Mouse (Mus musculus) kidney, postnatal 0 days (tissue): Measurements from ENCODE around the gene Epha10. TPM values are rescaled to one million over a fixed set of nuclear protein-coding genes. Genes with fewer than 3 reads are reported as not detected.
A peak's percentile ranks its signal among the peaks of the same experiment; 100 is the strongest.

Experiments
- ATAC-seq: fragments of 200-750 bp; cut with Nextera tagmentation; replicated peaks from 2 replicates; pipeline ENCODE4 v1.8.0; 2017; ENCODE audit warnings: low read depth, moderate number of reproducible peaks, moderate TSS enrichment, moderate library complexity; ENCODE audit not compliant: low FRiP score
- DNase-seq: peaks from one replicate; pipeline ENCODE4 v3.0.0-alpha.2; 2016; ENCODE audit warnings: low spot score
- H3K27ac ChIP-seq: fragments of 300-500 bp; sonication (generic); 2 replicates; pipeline ENCODE4 v1.5.1; 2014; ENCODE audit warnings: mild to moderate bottlenecking
- H3K27me3 ChIP-seq: fragments of 300-500 bp; sonication (generic); 2 replicates; pipeline ENCODE4 v1.6.1; 2014; ENCODE audit warnings: low read length, mixed read lengths; ENCODE audit not compliant: insufficient read depth
- H3K36me3 ChIP-seq: fragments of 300-500 bp; sonication (generic); 2 replicates; pipeline ENCODE4 v1.6.1; 2014; ENCODE audit warnings: low read length, mixed read lengths; ENCODE audit not compliant: insufficient read depth
- H3K4me1 ChIP-seq: fragments of 300-500 bp; sonication (generic); replicated peaks from 2 replicates; pipeline ENCODE4 v1.6.1; 2014; ENCODE audit warnings: antibody characterized with exemption, low read length, mixed read lengths; ENCODE audit not compliant: insufficient read depth
- H3K4me2 ChIP-seq: fragments of 300-500 bp; sonication (generic); 2 replicates; pipeline ENCODE4 v1.6.1; 2014; ENCODE audit warnings: mild to moderate bottlenecking, low read length, moderate library complexity, mixed read lengths
- H3K4me3 ChIP-seq: fragments of 300-500 bp; sonication (generic); replicated peaks from 2 replicates; pipeline ENCODE4 v1.5.1; 2014; ENCODE audit warnings: low read depth, low read length
- H3K9ac ChIP-seq: fragments of 300-500 bp; sonication (generic); 2 replicates; pipeline ENCODE4 v1.6.1; 2014; ENCODE audit warnings: low read depth, low read length
- H3K9me3 ChIP-seq: fragments of 300-500 bp; sonication (generic); replicated peaks from 2 replicates; pipeline ENCODE4 v1.6.1; 2016; ENCODE audit warnings: low read length, inconsistent platforms, mixed read lengths
- CTCF ChIP-seq: IDR thresholded peaks from 2 replicates; pipeline ENCODE4 v1.5.1; 2016; ENCODE audit warnings: antibody characterized with exemption, low read depth, mild to moderate bottlenecking, moderate library complexity
- WGBS: fragments of 180-500 bp; shearing (Covaris S2); extraction: QIAGEN DNeasy Blood & Tissue Kit; methylation state at CpG from one replicate; pipeline ENCODE4 v1.1.7; 2014; 5-methylcytosine and 5-hydroxymethylcytosine counted together
- polyA plus RNA-seq: library from polyadenylated mRNA; unstranded; fragments of >200 nt; fragmentation: Nextera tagmentation; extraction: Ambion mirVana; gene quantifications from 2 replicates; pipeline ENCODE4 v1.2.1, GENCODE M21; 2015

Gene Epha10
- polyA plus RNA-seq, 1 experiment from 2014 or later: not detected

DNA sequence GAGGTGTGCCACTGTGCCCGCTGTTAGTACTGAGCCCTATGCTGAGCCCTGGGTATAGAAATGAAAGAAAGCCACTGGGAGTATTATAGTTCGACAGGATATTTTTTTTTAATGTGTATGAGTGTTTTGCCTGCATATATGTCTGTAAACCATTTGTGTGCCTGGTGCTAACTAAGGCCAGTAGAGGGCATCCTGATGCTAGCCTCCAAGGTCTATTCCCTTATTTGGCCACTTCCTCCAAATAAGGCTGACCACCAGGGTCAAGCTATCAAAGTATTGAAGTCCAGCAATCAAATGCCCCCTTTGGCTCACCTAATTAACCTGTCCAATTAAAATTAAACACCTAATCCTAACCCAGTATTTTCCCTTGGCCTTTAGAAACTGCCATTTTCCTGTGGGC, 64.3 kb downstream of the Epha10 start:
- no peaks in the 10 kb centered on the region for H3K27me3 ChIP-seq
- no peaks in the 10 kb centered on the region for H3K9me3 ChIP-seq
- H3K9ac ChIP-seq: no peak overlapping the region
- H3K4me2 ChIP-seq: no peak overlapping the region
- peaks cover 10% of the 10 kb centered on the region; the same call in 1 of the 2 replicates for H3K36me3 ChIP-seq
- peak; percentile 72 for TF ChIP-seq CTCF
- H3K4me3 ChIP-seq: no peak overlapping the region
- H3K27ac ChIP-seq: no peak overlapping the region
- H3K4me1 ChIP-seq: 0 out of 2 replicates have a peak, but pooled peaks cover under 1% of the 10 kb centered on the region
- DNase-seq (peak; percentile 70), ATAC-seq (no peak)
- WGBS: 73% methylated on average over 2 of the region's 2 CpGs

GRCm38 (mm10) chr4:124949488-124949887, 68.8 kb downstream of the Epha10 start:
- no peak for DNase-seq
- Histone ChIP-seq H3K9me3 (no peaks in the 10 kb centered on the region), H3K27me3 (no peaks in the 10 kb centered on the region), H3K36me3 (no peaks in the 10 kb centered on the region), H3K27ac (no peak overlapping the region), H3K9ac (no peak overlapping the region), H3K4me2 (no peak overlapping the region), H3K4me1 (0 out of 2 replicates have a peak, but pooled peaks cover 9% of the 10 kb centered on the region), H3K4me3 (no peak overlapping the region)
- WGBS: 88% methylated on average over 3 of the region's 3 CpGs
- TF ChIP-seq CTCF: no peak
- no peak for ATAC-seq

- no peaks in the 10 kb centered on the region for H3K36me3 ChIP-seq
- DNase-seq: peak; percentile 89
- no peak overlapping the region for H3K4me3 ChIP-seq
- TF ChIP-seq CTCF: 0 out of 2 replicates have a peak, but pooled peaks have one; percentile 5
- ATAC-seq: peak; percentile 65; the same call in 1 of the 2 replicates
- 0 out of 2 replicates have a peak, but pooled peaks cover 9% of the 10 kb centered on the region for H3K4me1 ChIP-seq
- peak overlapping the region; percentile 23; the same call in 1 of the 2 replicates for H3K4me2 ChIP-seq
- no peak overlapping the region for H3K9ac ChIP-seq
- H3K27ac ChIP-seq: 0 out of 2 replicates have a peak overlapping the region, but pooled peaks have one; percentile 31
- no peaks in the 10 kb centered on the region for H3K9me3 ChIP-seq
- H3K27me3 ChIP-seq: no peaks in the 10 kb centered on the region
- 21% methylated on average over 21 of the region's 21 CpGs for WGBS
Observed at GRCm38 (mm10) chr4:124950181-124951035, 69.7 kb downstream of the Epha10 start.

DNA sequence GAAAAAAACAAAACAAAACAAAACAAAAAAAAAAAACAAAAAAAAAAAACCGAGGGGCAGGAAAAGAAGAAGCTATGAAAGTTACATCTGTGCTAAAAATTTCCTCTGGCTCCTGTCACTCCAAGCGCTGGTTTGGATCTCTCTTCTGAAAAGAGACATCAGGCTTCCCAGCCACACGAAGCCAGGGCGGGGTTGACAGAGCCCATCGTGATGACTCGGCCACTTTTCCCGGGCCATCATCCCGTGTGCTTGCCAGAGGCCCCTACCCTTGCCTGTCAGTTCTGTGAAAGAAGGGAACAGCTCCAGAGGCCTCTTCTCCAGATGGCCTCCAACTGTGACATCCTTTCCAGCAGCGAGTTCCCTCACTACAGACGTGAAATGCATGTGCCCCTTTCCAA, 70.3 kb downstream of the Epha10 start:
- Histone ChIP-seq H3K27me3 (no peaks in the 10 kb centered on the region), H3K36me3 (no peaks in the 10 kb centered on the region), H3K9me3 (no peaks in the 10 kb centered on the region), H3K4me1 (0 out of 2 replicates have a peak, but pooled peaks cover 9% of the 10 kb centered on the region), H3K9ac (no peak overlapping the region), H3K4me3 (no peak overlapping the region), H3K27ac (no peak overlapping the region), H3K4me2 (peak overlapping the region; percentile 23; the same call in 1 of the 2 replicates)
- ATAC-seq: no peak
- 16% methylated on average over 10 of the region's 10 CpGs for WGBS
- no peak for DNase-seq
- no peak for TF ChIP-seq CTCF

DNA sequence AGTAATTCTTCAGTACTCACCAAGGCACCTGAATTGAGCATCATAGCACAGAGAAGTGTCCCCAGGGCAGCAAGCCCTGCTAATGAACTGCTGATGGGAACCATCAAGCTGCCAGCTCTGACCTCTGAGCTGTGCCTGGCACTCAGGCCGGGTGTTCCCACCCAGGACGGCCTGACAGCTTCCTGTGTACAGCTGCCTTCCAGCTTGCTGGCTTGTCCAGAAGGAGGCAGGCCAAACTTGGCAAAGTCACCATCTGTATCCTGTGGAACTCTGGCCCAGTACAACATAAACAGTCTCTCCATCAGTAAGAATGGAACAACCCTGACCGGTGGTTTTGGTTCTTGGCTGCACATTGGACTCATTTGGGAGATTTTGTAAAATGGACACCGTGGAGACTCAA, 72.8 kb downstream of the Epha10 start:
- 52% methylated on average over 4 of the region's 4 CpGs for WGBS
- Histone ChIP-seq H3K4me1 (0 out of 2 replicates have a peak, but pooled peaks cover 9% of the 10 kb centered on the region), H3K4me2 (no peak overlapping the region), H3K9ac (no peak overlapping the region), H3K4me3 (no peak overlapping the region), H3K27ac (no peak overlapping the region), H3K9me3 (no peaks in the 10 kb centered on the region), H3K27me3 (no peaks in the 10 kb centered on the region), H3K36me3 (no peaks in the 10 kb centered on the region)
- no peak for ATAC-seq
- TF ChIP-seq CTCF: peak; percentile 22; the same call in 1 of the 2 replicates
- no peak for DNase-seq

- no peak for DNase-seq
- Histone ChIP-seq H3K4me1 (peaks cover 5% of the 10 kb centered on the region; the same call in 1 of the 2 replicates), H3K27me3 (no peaks in the 10 kb centered on the region), H3K36me3 (no peaks in the 10 kb centered on the region), H3K9me3 (no peaks in the 10 kb centered on the region), H3K9ac (no peak overlapping the region), H3K4me2 (no peak overlapping the region), H3K27ac (no peak overlapping the region), H3K4me3 (no peak overlapping the region)
- WGBS: 88% methylated on average over 2 of the region's 2 CpGs
- TF ChIP-seq CTCF: no peak
- no peak for ATAC-seq
Observed at GRCm38 (mm10) chr4:124957284-124957683, 76.6 kb downstream of the Epha10 start.
